Mouse (Mus musculus) urinary bladder, adult 2 months (tissue): ENCODE measurements around the gene Rnf214. TPM values are rescaled to one million over a fixed set of nuclear protein-coding genes. Genes with fewer than 3 reads are reported as not detected.

Experiments
- DNase-seq: peaks from one replicate; pipeline ENCODE4 v3.0.0; 2022; ENCODE audit warnings: low spot score
- polyA plus RNA-seq: library from polyadenylated mRNA; depleted of rRNA; stranded (reverse); fragments of >200 nt; gene quantifications from 2 replicates; pipeline ENCODE4 v1.2.3, GENCODE M21; 2012; rRNA removed

Gene Rnf214
- polyA plus RNA-seq: 15.2 and 18.5 TPM in 2 replicates

DNA sequence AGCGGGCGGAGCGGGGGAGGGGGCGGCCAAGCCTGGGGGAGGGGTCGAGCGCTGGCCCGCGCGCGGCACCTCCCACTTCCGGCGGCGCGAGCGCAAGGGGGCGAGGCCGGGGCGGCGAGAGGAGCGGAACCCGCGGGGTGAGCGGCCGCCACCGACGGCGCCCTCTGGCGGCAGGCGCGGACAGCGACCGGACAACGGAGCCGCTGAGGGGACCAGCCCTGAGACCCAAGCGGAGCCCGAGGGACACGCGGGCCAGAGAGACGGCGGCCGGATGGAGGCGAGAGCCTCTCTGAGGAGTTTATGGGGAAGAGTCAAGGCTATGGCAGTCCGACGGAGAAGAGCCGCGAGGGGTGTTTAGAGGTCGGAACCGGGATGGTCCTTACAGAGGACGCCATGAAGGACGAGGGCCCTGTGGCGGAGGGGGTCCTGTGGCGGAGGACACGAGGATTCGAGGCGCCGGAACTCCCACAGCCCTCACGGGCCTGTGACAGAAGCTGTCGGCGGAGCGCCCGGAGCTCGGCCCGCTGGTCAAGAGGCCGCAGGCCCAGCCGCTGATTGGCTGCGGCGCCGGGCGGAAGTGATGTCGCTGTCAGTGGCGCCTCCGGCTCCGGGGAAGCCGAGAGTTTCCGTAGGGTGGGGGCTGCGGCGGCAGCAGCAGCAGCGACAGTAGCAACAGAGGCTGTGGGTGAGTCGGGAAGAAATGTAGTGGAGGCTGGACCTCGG, at the start of gene Rnf214, which contains the start of gene Pcsk7:
Rnf214 (minus strand) TSS at position 557 of the 723 bp plus-strand sequence.
Pcsk7 (plus strand) TSS at position 143 of the 723 bp plus-strand sequence.
- peak; percentile 93 for DNase-seq

DNA sequence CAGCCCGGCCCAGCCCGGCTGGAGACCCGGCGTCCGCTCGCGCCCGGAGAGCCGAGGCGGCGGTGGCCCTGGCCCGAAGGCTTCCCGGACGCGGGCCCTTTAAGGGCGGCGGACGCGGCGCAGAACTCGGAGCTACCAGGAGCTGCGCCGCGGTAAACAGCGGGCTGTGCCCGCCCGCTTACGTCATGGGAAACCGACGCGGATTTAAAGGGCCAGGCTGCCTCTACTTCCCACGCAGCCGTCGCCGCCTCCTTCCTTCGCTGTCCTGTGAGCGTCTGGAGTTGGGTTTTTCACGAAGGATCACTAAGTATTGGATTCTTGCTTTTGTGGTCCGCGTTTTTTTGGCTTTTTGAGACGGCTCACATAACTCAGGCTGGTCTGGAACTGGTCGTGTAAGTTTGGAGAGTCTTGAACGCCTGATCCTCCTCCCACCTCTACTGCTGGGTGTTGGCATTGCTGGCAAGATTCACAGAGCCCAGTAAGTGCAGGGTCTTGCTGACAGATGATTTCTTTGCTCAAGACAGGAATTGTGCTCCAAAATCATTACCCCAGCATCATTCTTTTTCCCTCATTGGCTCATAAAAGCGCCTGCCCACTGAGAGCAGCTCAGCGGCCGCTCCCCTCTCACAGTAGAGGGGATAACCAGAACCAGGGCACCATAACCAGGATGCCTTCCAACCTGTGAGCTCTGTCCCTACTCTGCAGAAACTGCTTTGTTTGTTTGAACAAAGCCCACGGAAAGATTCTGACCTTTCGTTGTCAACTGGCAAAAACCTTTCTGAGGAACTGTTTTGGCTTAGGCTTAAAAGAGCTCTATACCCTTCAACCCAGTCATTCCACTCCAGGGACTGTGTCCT, 48.6 kb upstream of the Rnf214 start, which contains the start of gene Sidt2:
Sidt2 (minus strand) TSS at position 152 of the 857 bp plus-strand sequence.
- peak; percentile 77 for DNase-seq

DNA sequence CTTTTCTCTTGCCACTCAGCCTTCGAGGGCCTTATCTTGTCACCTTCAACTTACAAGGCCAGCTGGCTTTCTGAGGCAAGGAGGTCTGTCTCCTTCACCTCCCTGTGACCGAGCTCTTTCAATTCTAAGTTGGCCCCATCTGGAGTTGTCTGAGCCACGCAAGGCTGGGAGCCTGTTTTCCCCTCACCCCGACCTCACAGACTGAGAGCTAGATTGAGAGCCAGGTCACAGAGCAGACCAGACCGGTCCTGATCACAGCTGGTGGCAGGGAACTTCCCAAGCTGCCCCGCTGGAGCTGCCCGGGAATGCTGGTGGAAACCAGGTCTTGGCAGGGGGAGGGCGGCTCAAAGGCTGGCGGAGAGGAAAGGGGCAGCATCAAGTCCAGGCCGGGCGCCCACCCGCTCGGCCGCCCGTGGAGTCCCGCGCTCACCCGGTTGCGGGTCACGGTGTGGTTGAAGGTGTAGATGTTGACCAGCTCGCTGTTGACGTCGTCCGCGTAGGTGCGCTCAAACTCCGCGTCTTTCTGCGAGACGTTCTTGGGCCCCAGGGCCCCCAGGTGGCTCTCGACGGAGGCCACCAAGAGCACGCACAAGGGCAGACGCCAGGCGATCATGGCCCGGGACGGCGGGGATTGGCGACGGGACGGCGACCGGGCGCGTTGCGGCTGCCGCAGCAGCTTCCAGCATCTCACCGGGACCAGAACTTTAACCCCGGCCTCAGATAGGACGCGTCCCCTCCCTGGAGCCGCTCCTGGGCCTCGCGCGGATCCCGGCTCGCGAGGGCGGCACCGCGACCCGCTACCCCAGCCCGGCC, 47.8 kb upstream of the Rnf214 start:
- DNase-seq: peak; percentile 64

DNA sequence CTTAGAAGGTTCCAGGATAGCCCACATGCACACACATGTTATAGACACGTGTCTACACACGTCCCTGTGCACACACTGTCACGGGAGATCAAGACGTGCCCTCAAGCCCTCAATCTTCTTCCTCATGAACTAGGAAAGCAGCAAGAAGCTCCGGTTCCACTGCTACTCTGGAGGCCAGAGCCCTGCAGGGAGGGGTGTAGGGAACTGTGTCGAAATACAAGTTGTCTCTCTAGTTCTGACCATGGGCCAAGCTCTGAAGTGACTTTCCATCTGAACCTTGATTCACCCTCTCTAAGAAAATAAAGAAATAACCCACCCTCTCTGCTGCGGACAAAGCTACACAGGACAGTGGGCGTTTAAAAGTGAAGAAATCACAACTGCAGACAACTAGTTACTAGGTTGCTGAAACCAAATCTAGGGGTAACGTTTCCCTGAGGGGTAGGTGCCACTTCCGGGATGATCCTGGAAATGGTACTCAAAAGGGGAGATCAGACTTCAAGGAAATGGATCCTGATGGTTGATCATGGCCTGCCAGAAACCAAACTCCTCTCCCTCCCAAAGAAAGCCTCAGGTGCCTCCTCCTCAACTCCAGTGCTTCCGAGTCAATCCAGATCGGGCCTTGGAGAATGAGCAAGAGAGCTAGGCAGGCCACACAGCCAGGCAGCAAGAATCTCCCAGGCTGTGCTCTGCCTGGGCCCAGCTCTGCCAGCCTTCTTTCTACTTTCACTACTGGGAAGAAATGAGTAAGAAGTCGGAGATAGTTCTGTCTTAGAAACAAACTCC, 47.0 kb upstream of the Rnf214 start:
- DNase-seq: no peak

DNA sequence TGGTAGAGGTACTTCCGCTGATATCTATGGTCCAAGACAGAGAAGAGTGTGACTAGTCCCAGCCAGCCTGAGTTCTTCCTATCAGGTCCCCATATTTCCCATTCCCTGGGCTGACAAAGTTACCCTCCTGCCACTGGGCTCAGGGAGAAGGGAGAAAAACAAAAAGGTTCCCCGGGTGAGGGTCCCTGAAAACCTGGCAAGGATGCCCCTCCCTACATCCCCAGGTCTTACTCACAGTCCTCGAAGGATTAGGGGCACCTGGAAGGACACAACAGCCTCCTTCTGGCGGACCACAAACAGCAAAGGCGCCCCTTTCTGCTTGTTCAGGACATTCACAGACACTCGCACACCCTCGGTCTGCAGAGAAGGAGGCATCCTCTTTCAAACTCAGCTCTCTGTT, 46.2 kb upstream of the Rnf214 start:
- no peak for DNase-seq

DNA sequence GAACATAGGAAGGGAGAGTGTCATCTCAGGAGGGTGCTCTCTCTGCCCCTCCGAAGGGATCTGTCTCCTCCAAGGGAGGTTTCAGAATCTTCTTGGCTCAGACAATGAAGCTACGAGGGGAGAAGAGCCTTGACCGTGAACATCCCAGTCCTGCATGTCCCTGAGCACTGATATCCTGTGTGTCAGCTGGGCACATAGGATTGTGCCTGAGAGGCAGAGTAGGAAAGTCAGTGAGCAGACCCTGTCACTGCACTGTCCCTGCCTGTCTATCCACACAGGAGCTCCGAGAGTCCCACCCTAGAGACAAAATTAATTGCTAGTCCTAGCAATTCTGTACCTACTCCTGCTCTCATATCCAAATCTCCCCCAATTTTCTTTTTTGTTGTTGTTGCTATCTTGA, 45.3 kb upstream of the Rnf214 start:
- no peak for DNase-seq

DNA sequence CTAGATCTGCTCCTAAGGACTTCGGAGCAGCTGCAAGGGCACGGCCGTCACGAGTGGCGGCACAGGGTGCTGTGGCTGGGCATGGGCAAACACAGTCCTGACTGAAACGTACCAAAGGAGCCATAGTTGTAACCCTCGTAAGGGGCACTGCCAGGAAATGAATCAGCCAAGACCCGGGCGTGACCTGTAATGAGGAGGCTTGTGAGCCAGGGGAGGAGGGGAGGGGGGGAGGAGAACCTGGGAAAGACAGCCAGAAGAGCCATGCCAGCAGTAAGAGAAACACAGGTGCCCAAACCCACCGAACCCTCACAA, 40.1 kb upstream of the Rnf214 start:
- no peak for DNase-seq

DNA sequence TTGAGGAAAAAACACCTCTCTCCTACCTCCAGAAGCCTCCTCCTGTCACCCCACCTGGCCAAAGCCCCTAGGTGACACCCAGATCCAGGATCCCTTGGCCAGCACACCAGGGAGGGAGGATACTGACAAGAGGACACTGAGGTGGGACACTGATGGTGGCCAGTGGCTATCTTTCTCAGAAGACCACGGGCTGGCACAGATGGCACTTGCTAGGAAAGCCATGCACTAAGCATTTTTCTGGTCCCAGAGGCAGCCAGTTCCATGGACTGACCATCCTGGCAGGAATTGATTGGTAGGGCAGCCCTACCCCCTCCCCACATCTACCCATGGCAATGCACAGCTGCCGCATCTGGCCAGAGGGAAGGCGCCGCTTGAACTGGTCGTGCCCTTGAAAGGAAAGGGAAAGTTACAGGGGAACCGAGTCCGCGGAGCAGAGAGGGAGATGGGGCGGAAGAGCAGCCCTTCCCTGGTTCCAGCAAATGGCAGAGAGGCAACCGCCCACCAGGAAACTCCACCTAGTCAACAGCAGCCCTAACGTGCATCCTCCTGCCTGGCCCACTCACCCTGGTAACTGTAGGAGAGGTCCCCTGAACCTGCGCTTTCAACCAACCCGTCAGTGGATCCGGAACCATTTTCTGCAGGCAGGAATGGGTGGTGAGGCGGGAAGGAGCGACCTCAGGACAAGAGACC, 39.6 kb upstream of the Rnf214 start:
- DNase-seq: peak; percentile 14

DNA sequence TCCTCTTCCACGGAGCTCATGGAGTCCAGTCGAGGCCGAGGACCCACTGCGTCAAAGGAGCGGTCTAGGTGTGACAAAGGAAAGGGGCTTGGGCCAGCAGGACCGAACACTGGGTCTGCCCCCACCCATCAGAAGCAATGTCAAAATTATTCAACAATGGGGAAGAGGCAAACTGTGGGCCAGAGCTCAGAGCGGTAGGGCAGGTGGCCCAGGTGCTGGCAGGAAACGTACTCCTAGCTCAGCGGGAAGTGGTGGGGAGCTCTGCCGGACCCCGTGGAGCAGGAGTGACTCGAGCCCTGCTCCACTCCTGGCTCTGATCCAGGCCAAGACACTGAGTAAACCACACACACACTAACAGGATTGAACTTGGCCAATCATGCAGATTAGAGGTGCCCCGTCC, 39.0 kb upstream of the Rnf214 start:
- peak; percentile 16 for DNase-seq

DNA sequence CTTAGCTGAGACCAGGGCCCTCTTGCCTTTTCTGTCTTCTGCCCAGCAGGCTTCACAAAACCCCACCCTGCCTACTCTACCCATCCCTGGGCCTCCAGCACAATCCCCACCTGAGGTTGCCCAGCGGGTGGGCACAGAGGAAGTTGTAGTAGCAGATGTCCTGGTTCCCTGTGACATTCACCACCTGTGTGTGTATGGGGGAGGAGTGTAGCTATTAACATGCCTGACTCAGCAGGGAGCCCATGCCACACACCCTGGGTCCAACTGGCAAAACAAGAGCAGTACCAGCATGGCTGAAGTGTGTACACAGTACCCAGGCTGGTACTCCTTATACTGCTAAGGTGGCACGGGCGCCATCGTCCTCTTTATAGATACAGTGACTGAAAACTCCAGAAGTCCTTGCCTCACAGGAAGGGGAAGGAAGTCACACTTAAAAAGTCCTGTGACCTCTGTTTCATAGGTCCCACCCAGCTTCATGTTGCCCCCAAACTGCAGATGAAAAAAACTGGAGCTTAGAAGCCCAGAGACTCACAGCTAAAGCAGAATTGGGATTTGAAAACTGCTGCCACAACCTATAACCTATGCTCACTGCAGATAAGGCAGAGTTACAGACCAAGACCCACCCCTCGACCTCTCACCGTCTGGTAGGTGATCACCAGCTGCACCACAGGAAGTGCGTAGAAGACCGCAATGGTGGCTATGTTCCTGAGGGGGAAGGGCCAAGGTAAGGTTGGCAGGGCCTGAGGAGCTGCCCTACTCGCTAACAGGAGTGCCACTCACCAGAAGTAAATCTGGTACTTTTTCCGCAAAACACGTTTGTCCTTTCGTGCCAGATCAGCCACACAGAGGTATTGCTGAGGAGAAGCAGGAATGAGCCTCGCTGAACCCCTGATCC, 38.0 kb upstream of the Rnf214 start:
- DNase-seq: no peak

DNA sequence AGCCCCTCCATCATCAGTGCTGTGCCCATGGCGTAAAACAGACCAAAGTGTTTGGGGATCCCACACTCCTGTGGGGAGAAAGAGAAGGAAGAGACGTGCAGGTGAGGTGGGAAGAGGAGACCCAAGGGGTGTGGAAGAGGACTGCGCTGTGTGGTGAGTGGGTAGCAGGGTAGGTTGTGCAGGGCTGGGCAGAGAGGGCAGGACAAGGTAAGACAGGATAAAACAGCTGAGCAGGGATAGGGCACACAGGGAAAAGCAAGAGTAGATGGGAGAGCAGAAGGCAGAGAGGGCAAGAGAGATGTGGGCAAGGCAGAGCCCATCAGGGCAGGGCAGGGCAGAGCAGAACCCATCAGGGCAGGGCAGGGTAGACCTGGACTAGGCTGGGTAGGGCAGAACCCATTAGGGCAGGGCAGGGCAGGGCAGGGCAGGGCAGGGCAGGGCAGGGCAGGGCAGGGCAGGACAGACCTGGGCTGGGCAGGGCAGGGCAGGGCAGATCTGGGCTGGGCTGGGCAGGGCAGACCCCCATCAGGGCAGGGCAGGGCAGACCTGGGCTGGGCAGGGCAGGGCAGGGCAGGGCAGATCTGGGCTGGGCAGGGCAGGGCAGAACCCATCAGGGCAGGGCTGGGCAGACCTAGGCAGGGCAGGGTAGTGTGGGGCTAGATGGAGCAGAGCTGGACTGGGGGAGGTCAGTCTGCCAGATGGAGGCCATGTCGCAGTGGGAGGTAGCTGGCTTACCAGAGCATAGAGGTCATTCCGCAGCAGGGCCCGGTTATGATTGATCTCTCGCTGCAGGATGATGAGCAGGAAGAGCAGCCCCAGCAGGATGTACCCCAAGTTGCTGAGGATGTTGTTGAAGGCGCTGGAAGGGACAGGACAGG, 37.2 kb upstream of the Rnf214 start:
- no peak for DNase-seq

DNA sequence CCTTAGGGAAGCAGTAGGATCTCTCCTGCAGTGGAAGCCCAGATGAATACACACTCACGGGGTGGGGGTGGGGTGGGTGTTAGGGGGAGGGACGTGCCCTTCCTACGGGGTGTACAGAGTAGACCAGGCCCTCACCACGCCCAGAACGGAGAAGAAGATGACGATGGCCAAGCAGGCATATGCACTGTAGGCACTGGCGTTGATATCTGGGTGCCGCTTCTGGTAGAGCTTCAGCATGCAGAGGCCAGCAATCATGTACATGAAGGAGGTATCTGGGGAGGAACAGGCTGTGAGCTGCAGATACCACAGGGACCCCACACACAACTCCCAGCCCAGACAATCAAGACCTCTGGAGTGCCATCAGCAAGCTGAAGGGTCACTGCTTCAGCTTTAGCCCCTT, 36.2 kb upstream of the Rnf214 start:
- DNase-seq: no peak

DNA sequence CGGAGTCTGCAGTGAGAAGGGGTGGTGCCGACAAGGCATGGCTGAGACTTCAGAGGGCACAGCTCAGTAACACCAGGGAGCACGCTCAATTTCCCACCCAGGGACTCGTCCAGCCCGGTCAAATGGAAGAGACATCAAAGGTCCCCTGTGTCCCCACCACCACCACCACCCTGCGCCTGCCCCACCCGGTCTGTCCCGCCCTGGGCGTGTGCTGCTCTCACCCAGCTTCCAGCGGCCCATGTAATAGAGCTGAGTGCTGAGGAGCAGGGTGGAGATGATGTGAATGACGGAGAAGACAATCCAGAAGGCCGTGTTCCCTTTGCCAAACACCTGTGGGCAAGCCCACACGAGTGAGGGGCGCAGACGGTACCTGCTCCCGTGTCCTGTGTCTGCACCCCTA, 35.8 kb upstream of the Rnf214 start:
- DNase-seq: no peak

DNA sequence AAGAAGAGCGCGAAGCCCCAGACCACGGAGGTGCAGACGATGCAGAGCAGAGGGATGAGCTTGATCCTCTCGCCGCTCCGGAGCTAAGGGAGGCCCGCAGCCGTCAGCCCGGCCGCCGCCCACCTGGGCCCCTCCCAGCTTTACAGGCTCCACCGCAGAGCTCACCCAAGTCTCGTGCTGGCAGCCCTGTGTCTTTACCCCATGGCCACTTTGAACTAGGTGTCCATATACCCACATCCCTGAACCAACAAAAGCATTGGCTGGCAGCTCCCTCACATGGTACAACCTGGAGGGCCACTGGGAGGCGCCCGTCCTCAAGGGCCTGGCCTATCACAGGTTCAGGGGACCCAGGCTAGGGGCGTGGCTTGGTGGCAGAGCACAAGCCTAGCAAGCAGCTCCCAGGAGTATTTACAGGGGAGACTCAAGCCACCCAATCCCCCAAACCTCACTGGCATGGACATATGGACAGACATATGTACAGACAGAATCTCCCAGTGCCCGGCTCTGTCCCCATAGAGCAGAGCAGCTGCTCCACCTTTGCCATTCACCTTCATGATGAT, 34.7 kb upstream of the Rnf214 start:
- DNase-seq: no peak

DNA sequence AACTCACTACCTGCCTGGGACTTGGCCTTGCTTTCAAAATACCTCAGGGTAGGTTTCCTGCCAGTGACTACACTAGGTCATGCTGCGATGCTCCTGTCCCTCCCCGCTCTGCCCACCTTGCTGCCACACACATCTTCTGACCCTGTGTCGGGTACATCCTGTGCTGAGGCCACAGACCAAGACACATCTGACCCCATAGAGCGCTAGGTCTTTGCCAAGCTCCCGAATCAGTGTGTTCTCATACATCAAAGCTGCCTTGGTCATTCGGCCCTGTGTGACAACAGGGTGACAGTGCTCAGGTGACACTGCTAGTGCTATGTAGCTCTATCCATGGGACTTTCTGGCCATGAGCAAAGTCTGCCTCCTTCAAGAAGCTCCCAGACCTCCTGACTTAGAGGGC, 33.1 kb upstream of the Rnf214 start:
- no peak for DNase-seq

DNA sequence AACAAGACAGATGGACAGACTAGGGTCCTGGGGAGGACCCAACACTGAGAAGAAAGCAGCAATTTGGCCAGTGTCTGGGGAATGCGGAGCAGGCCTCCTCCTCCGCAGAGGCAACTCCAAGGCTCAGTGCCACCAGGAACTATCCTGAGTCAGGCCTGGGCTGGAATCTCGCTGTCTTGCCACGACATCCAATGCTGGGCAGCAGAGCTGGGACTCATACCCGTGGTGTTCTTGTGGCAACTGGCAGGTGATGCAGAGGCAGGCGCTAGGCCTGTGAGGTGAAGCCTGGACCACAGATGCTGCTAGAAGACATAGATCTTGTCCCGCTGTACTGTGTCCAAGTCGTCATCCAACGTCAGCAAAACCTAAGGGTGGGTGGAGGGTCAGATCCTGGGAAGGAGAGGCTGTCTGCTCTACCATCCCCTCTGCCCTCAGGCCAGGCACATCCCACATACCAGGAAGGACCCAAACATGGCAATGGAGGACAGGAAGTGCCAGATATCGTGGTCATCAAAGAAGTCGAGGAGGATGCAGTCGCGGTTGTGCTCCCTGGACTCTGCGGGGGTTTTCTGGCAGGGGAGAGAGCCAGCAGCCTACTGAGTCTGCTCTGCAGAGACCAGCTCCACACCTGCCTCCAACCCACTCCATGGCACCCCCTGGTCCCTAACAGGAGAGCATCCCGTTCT, 32.4 kb upstream of the Rnf214 start:
- no peak for DNase-seq

DNA sequence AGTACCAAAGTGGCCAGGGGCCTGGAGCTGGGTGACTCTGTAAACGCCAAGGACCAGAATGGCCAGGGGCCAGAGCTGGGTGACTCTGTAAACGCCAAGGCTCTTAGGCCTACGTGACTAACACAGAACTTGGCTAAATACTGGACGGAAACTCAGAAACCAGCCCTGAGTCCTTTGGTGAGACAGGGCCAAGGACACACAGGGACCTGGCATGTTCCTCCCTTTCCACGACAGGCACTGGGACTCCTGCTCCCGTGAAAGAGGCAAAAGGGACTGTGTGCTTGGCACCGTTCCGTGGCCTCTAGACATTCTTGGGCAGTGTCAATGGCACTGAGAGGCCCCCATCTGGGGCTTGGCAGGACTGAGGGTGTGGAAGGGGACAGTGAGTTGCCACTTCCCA, 31.4 kb upstream of the Rnf214 start:
- peak; percentile 23 for DNase-seq

DNA sequence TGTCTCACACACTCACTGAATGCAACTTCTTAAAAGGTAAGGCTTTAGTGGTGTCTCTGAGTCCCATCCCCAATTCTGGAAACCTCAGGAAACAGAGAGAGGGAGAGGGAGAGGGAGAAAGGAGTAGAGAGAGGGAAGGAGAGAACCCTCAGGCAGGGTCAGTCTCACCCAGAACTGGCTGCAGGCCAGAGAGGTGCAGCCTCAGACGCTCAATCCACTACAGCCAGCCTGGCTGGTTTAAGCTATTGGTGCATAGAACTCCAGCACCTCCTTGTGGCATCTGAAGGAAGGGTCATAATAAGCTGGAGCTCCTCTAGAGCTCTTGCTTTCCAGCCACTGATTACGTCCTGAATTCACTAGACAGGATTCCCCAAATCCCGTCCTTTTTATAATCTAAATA, 30.2 kb upstream of the Rnf214 start:
- peak; percentile 36 for DNase-seq
